Mouse (Mus musculus): Measurements from ENCODE around the gene Rasa4.
A peak's percentile ranks its signal among the peaks of the same experiment; 100 is the strongest.
"Not testable (repeated sequence)": the region's sequence is repeated elsewhere in the genome, so short reads cannot be mapped to it uniquely, and the experiment has no call there.

Rasa4 gene

GRCm38 (mm10) chr5:136109042-136109441 lies 25.3 kb downstream of the Rasa4 start:
- no peak for DNase-seq (ENCODE audit: low read depth, low spot score)

GRCm38 (mm10) chr5:136113546-136113945 lies 29.8 kb downstream of the Rasa4 start:
- DNase-seq (ENCODE audit: low read depth, low spot score): not testable (repeated sequence)

- peak; percentile 96 for DNase-seq (ENCODE audit: low read depth, low spot score)
These were observed 32.4 kb downstream of the Rasa4 start, which contains the start of gene Polr2j for GRCm38 (mm10) chr5:136115891-136116783. TSS of gene Polr2j (plus strand) at chr5:136116631.

GRCm38 (mm10) chr5:136116784-136117112 lies 33.0 kb downstream of the Rasa4 start:
- DNase-seq (ENCODE audit: low read depth, low spot score): no peak

GRCm38 (mm10) chr5:136122165-136122564 lies 38.4 kb downstream of the Rasa4 start:
- DNase-seq (ENCODE audit: low read depth, low spot score): no peak

- DNase-seq (ENCODE audit: low read depth, low spot score): peak; percentile 96
These were observed 52.0 kb downstream of the Rasa4 start, which contains the start of the genes Lrwd1 and Alkbh4 for GRCm38 (mm10) chr5:136135571-136136291. TSS of gene Lrwd1 (minus strand) at chr5:136136074. TSS of gene Alkbh4 (plus strand) at chr5:136136146.

GRCm38 (mm10) chr5:136136292-136136990 lies 52.7 kb downstream of the Rasa4 start:
- no peak for DNase-seq (ENCODE audit: low read depth, low spot score)

- DNase-seq (ENCODE audit: low read depth, low spot score): no peak
These were observed 54.0 kb downstream of the Rasa4 start for GRCm38 (mm10) chr5:136137658-136138274.

GRCm38 (mm10) chr5:136139393-136139792 lies 55.7 kb downstream of the Rasa4 start:
- no peak for DNase-seq (ENCODE audit: low read depth, low spot score)

- DNase-seq (ENCODE audit: low read depth, low spot score): no peak
These were observed 56.4 kb downstream of the Rasa4 start for GRCm38 (mm10) chr5:136140057-136140482.

GRCm38 (mm10) chr5:136142746-136143145 lies 59.0 kb downstream of the Rasa4 start:
- no peak for DNase-seq (ENCODE audit: low read depth, low spot score)

- no peak for DNase-seq (ENCODE audit: low read depth, low spot score)
These were observed 59.5 kb downstream of the Rasa4 start for GRCm38 (mm10) chr5:136143161-136143755.

- DNase-seq (ENCODE audit: low read depth, low spot score): no peak
These were observed 61.1 kb downstream of the Rasa4 start for GRCm38 (mm10) chr5:136144606-136145430.

- no peak for DNase-seq (ENCODE audit: low read depth, low spot score)
These were observed 63.2 kb downstream of the Rasa4 start for GRCm38 (mm10) chr5:136146936-136147335.

- DNase-seq (ENCODE audit: low read depth, low spot score): no peak
These were observed 64.0 kb downstream of the Rasa4 start for GRCm38 (mm10) chr5:136147704-136148103.

- DNase-seq (ENCODE audit: low read depth, low spot score): not testable (repeated sequence)
These were observed 65.4 kb downstream of the Rasa4 start for GRCm38 (mm10) chr5:136149134-136149576.

- no peak for DNase-seq (ENCODE audit: low read depth, low spot score)
These were observed 68.6 kb downstream of the Rasa4 start for GRCm38 (mm10) chr5:136152365-136152764.

- DNase-seq (ENCODE audit: low read depth, low spot score): no peak
These were observed 71.7 kb downstream of the Rasa4 start for GRCm38 (mm10) chr5:136155399-136155798.

GRCm38 (mm10) chr5:136160084-136160483 lies 76.4 kb downstream of the Rasa4 start:
- DNase-seq (ENCODE audit: low read depth, low spot score): not testable (repeated sequence)

Data from telencephalon, adult 2 months (tissue).